Comparison of ENCODE assay signal across 15 mouse cellular contexts in genomic region chr2:109960246-109960645, GRCm38 (mm10). TPM values are rescaled to one million over a fixed set of nuclear protein-coding genes. Genes with fewer than 3 reads are reported as not detected.
DNase-seq lines count a peak whose midpoint lies in the region; ATAC-seq lines count a peak whose summit lies in the region.
"Had no signal": no experiment of that assay in that cellular context is flagged by ENCODE, and none has a peak within 500 bp of the region (broad histone marks: within the 10 kb centered on the region; RNA-seq: fewer than 3 reads in every experiment).

No protein-coding gene starts in this region.

- H3K9me3 ChIP-seq in embryonic facial prominence, embryonic 11.5 days (replicated peaks; ENCODE audit: control insufficient read depth, low read length): no peaks in the 10 kb centered on the region
- no peaks in the 10 kb centered on the region for H3K9me3 ChIP-seq in embryonic facial prominence, embryonic 10.5 days
- H3K9me3 ChIP-seq in midbrain, embryonic 13.5 days: no peaks in the 10 kb centered on the region
- H3K9me3 ChIP-seq in midbrain, embryonic 16.5 days (replicated peaks; ENCODE audit: control insufficient read depth, low read length, poor library complexity, severe bottlenecking): no peaks in the 10 kb centered on the region
- H3K9me3 ChIP-seq in hindbrain, embryonic 12.5 days (replicated peaks): no peaks in the 10 kb centered on the region
- H3K9me3 ChIP-seq: embryonic facial prominence, embryonic 12.5 days had no signal

- 0 out of 2 replicates have a peak, but pooled peaks have one; percentile 46 for ATAC-seq in embryonic facial prominence, embryonic 11.5 days (replicated peaks; ENCODE audit: insufficient number of reproducible peaks, low FRiP score, low TSS enrichment, low read depth)
- peak; percentile 71 for ATAC-seq in midbrain, embryonic 13.5 days
- no peak for ATAC-seq in midbrain, embryonic 16.5 days
- peak; percentile 76 for ATAC-seq in hindbrain, embryonic 12.5 days (ENCODE audit: low FRiP score)

- DNase-seq in embryonic facial prominence, embryonic 11.5 days (ENCODE audit: low spot score): no peak
- DNase-seq in embryonic facial prominence, embryonic 10.5 days (ENCODE audit: low spot score): no peak
- DNase-seq in retina, embryonic 14.5 days (ENCODE audit: low spot score): peak; percentile 68
- no peak for DNase-seq in cerebellum, adult 9-10 months
- DNase-seq in thymus, postnatal 4 days: no peak
- DNase-seq: cerebellum, adult 2 months; heart, postnatal 10 days; kidney, adult 18-20 months; right cerebral cortex, adult 18-20 months; thymus, adult 2 months had no signal

- 48% methylated on average over 3 of the region's 3 CpGs for WGBS in embryonic facial prominence, embryonic 11.5 days
- 59% methylated on average over 3 of the region's 3 CpGs for WGBS in embryonic facial prominence, embryonic 10.5 days
- 12% methylated on average over 3 of the region's 3 CpGs for WGBS in midbrain, embryonic 13.5 days
- WGBS in midbrain, embryonic 16.5 days: 14% methylated on average over 3 of the region's 3 CpGs
- WGBS in hindbrain, embryonic 12.5 days: 29% methylated on average over 3 of the region's 3 CpGs

- no peaks in the 10 kb centered on the region for H3K36me3 ChIP-seq in embryonic facial prominence, embryonic 11.5 days (replicated peaks; ENCODE audit: control insufficient read depth, insufficient read depth, low read depth, low read length)
- no peaks in the 10 kb centered on the region for H3K36me3 ChIP-seq in embryonic facial prominence, embryonic 10.5 days (replicated peaks)
- no peaks in the 10 kb centered on the region for H3K36me3 ChIP-seq in midbrain, embryonic 13.5 days
- H3K36me3 ChIP-seq in midbrain, embryonic 16.5 days (ENCODE audit: control insufficient read depth, insufficient read depth, low read length): no peaks in the 10 kb centered on the region
- H3K36me3 ChIP-seq in hindbrain, embryonic 12.5 days: no peaks in the 10 kb centered on the region
- H3K36me3 ChIP-seq: embryonic facial prominence, embryonic 12.5 days had no signal

- H3K9ac ChIP-seq in embryonic facial prominence, embryonic 11.5 days (replicated peaks; ENCODE audit: low read length): no peak overlapping the region
- no peak overlapping the region for H3K9ac ChIP-seq in midbrain, embryonic 13.5 days (replicated peaks)
- no peak overlapping the region for H3K9ac ChIP-seq in midbrain, embryonic 16.5 days (ENCODE audit: low read depth, low read length)
- no peak overlapping the region for H3K9ac ChIP-seq in hindbrain, embryonic 12.5 days
- H3K9ac ChIP-seq: embryonic facial prominence, embryonic 12.5 days; liver, embryonic 14.5 days had no signal

- no peaks in the 10 kb centered on the region for H3K4me1 ChIP-seq in embryonic facial prominence, embryonic 11.5 days (ENCODE audit: control insufficient read depth, insufficient read depth, low read length)
- H3K4me1 ChIP-seq in embryonic facial prominence, embryonic 10.5 days: peaks cover 26% of the 10 kb centered on the region
- H3K4me1 ChIP-seq in midbrain, embryonic 13.5 days (replicated peaks): peaks cover 25% of the 10 kb centered on the region
- peaks cover 11% of the 10 kb centered on the region for H3K4me1 ChIP-seq in midbrain, embryonic 16.5 days (ENCODE audit: control insufficient read depth, insufficient read depth, low read length)
- H3K4me1 ChIP-seq in hindbrain, embryonic 12.5 days: peaks cover 19% of the 10 kb centered on the region

- H3K4me2 ChIP-seq in embryonic facial prominence, embryonic 11.5 days (ENCODE audit: low read depth, low read length): no peak overlapping the region
- no peak overlapping the region for H3K4me2 ChIP-seq in midbrain, embryonic 13.5 days (replicated peaks)
- no peak overlapping the region for H3K4me2 ChIP-seq in midbrain, embryonic 16.5 days (ENCODE audit: low read length)
- H3K4me2 ChIP-seq in hindbrain, embryonic 12.5 days (replicated peaks): no peak overlapping the region
- H3K4me2 ChIP-seq: embryonic facial prominence, embryonic 12.5 days had no signal

- no peaks in the 10 kb centered on the region for H3K27me3 ChIP-seq in embryonic facial prominence, embryonic 11.5 days (ENCODE audit: control insufficient read depth, insufficient read depth, low read length)
- H3K27me3 ChIP-seq in embryonic facial prominence, embryonic 10.5 days (replicated peaks; ENCODE audit: low read depth, poor library complexity, severe bottlenecking): no peaks in the 10 kb centered on the region
- H3K27me3 ChIP-seq in midbrain, embryonic 13.5 days: no peaks in the 10 kb centered on the region
- no peaks in the 10 kb centered on the region for H3K27me3 ChIP-seq in midbrain, embryonic 16.5 days (ENCODE audit: control insufficient read depth, insufficient read depth, low read depth, low read length)
- H3K27me3 ChIP-seq in hindbrain, embryonic 12.5 days: no peaks in the 10 kb centered on the region
- H3K27me3 ChIP-seq: embryonic facial prominence, embryonic 12.5 days had no signal

- H3K4me3 ChIP-seq in embryonic facial prominence, embryonic 11.5 days (ENCODE audit: low read depth, low read length): no peak overlapping the region
- H3K4me3 ChIP-seq in embryonic facial prominence, embryonic 10.5 days: no peak overlapping the region
- H3K4me3 ChIP-seq in midbrain, embryonic 13.5 days (replicated peaks): no peak overlapping the region
- no peak overlapping the region for H3K4me3 ChIP-seq in midbrain, embryonic 16.5 days (ENCODE audit: low read depth, low read length)
- no peak overlapping the region for H3K4me3 ChIP-seq in hindbrain, embryonic 12.5 days
- H3K4me3 ChIP-seq: embryonic facial prominence, embryonic 12.5 days had no signal

- H3K27ac ChIP-seq in embryonic facial prominence, embryonic 11.5 days (replicated peaks; ENCODE audit: low read depth, low read length): no peak overlapping the region
- H3K27ac ChIP-seq in embryonic facial prominence, embryonic 10.5 days (replicated peaks): no peak overlapping the region
- H3K27ac ChIP-seq in midbrain, embryonic 13.5 days: no peak overlapping the region
- no peak overlapping the region for H3K27ac ChIP-seq in midbrain, embryonic 16.5 days (ENCODE audit: low read length)
- H3K27ac ChIP-seq in hindbrain, embryonic 12.5 days: no peak overlapping the region
- H3K27ac ChIP-seq: embryonic facial prominence, embryonic 12.5 days; liver, embryonic 14.5 days had no signal

RNA-seq across cellular contexts. Expression of gene Lgr4, which starts 42.8 kb away (rescaled TPM):
- polyA plus RNA-seq in embryonic facial prominence, embryonic 11.5 days (2014; fragmentation: Nextera tagmentation; extraction: Ambion mirVana): 17.2 and 20.9 TPM in 2 replicates
- 14.1 and 14.6 TPM in 2 replicates for polyA plus RNA-seq in embryonic facial prominence, embryonic 10.5 days (2016; fragmentation: Nextera tagmentation; extraction: Ambion mirVana)
- 7.9 and 8.3 TPM in 2 replicates for polyA plus RNA-seq in midbrain, embryonic 13.5 days (2015; fragmentation: Nextera tagmentation; extraction: Ambion mirVana)
- polyA plus RNA-seq in midbrain, embryonic 16.5 days (2015; fragmentation: Nextera tagmentation; extraction: Ambion mirVana): 6.8 and 7.1 TPM in 2 replicates
- 17.4 and 18.3 TPM in 2 replicates for polyA plus RNA-seq in hindbrain, embryonic 12.5 days (2016; fragmentation: Nextera tagmentation; extraction: Ambion mirVana)

RNA-seq across cellular contexts. Expression of gene Ccdc34, which starts 57.4 kb away (rescaled TPM):
- 53.3 and 66.1 TPM in 2 replicates for polyA plus RNA-seq in embryonic facial prominence, embryonic 11.5 days (2014; fragmentation: Nextera tagmentation; extraction: Ambion mirVana)
- 57.1 and 63.6 TPM in 2 replicates for polyA plus RNA-seq in embryonic facial prominence, embryonic 10.5 days (2016; fragmentation: Nextera tagmentation; extraction: Ambion mirVana)
- 44.5 and 45.8 TPM in 2 replicates for polyA plus RNA-seq in midbrain, embryonic 13.5 days (2015; fragmentation: Nextera tagmentation; extraction: Ambion mirVana)
- polyA plus RNA-seq in midbrain, embryonic 16.5 days (2015; fragmentation: Nextera tagmentation; extraction: Ambion mirVana): 28.7 and 29.0 TPM in 2 replicates
- polyA plus RNA-seq in hindbrain, embryonic 12.5 days (2016; fragmentation: Nextera tagmentation; extraction: Ambion mirVana): 47.5 and 51.8 TPM in 2 replicates
